Mouse (Mus musculus) liver, adult 2 months (tissue): Measurements from ENCODE around the gene Ssh1. TPM values are rescaled to one million over a fixed set of nuclear protein-coding genes. Genes with fewer than 3 reads are reported as not detected.

Source experiments
- DNase-seq: peaks from one replicate; pipeline ENCODE4 v3.0.0-alpha.2; 2011; ENCODE audit warnings: low read depth, low spot score; ENCODE audit errors: extremely low read depth
- H3K27ac ChIP-seq: fragments of 200-500 bp; replicated peaks from 2 replicates; pipeline ENCODE4 v1.5.1; 2012; ENCODE audit warnings: low read depth, mild to moderate bottlenecking, control low read depth, inconsistent platforms, low read length; ENCODE audit not compliant: insufficient read depth
- H3K27me3 ChIP-seq: fragments of 200-500 bp; 2 replicates; pipeline ENCODE4 v1.6.1; 2012; ENCODE audit warnings: mild to moderate bottlenecking, moderate library complexity, low read length, inconsistent platforms; ENCODE audit not compliant: control insufficient read depth, insufficient read depth
- H3K36me3 ChIP-seq: fragments of 200-500 bp; 2 replicates; pipeline ENCODE4 v1.6.1; 2012; ENCODE audit warnings: low read length, inconsistent platforms; ENCODE audit not compliant: control insufficient read depth, insufficient read depth
- H3K4me1 ChIP-seq: fragments of 200-500 bp; 2 replicates; pipeline ENCODE4 v1.6.1; 2011; ENCODE audit warnings: low read length; ENCODE audit not compliant: control insufficient read depth, insufficient read depth
- H3K4me3 ChIP-seq: fragments of 200-500 bp; 2 replicates; pipeline ENCODE4 v1.5.1; 2011; ENCODE audit warnings: low read depth, mild to moderate bottlenecking, control low read depth, low read length, moderate library complexity; ENCODE audit not compliant: insufficient read depth
- H3K79me2 ChIP-seq: fragments of 200-500 bp; 2 replicates; pipeline ENCODE4 v1.6.1; 2012; ENCODE audit warnings: inconsistent platforms, mild to moderate bottlenecking, low read length, moderate library complexity; ENCODE audit not compliant: control insufficient read depth, insufficient read depth
- H3K9ac ChIP-seq: fragments of 200-500 bp; 2 replicates; pipeline ENCODE4 v1.6.1; 2012; ENCODE audit warnings: low read depth, mild to moderate bottlenecking, control low read depth, inconsistent platforms, low read length
- CTCF ChIP-seq: fragments of 200-500 bp; IDR thresholded peaks from 2 replicates; pipeline ENCODE4 v1.5.1; 2011; ENCODE audit warnings: low read depth, low read length, control low read depth
- POLR2A ChIP-seq: fragments of 200-500 bp; IDR thresholded peaks from 2 replicates; pipeline ENCODE4 v1.6.1; 2011; ENCODE audit warnings: low read length, control low read depth; ENCODE audit not compliant: insufficient read depth; ENCODE audit errors: extremely low read depth
- WGBS: fragments of 180-500 bp; shearing (Covaris S2); methylation state at CpG from one replicate; pipeline ENCODE4 v1.1.7; 2018; 5-methylcytosine and 5-hydroxymethylcytosine counted together
- polyA plus RNA-seq: library from polyadenylated mRNA; depleted of rRNA; stranded (reverse); fragments of >200 nt; gene quantifications from 2 replicates; pipeline ENCODE4 v1.2.3, GENCODE M21; 2012
- total RNA-seq: library from RNA; depleted of rRNA; stranded (reverse); fragments of >200 nt; gene quantifications from 2 replicates; pipeline ENCODE4 v1.2.3, GENCODE M21; 2014

The Ssh1 gene
- total and polyA plus RNA-seq, 2 experiments = 1.6 to 5.5 TPM

DNA sequence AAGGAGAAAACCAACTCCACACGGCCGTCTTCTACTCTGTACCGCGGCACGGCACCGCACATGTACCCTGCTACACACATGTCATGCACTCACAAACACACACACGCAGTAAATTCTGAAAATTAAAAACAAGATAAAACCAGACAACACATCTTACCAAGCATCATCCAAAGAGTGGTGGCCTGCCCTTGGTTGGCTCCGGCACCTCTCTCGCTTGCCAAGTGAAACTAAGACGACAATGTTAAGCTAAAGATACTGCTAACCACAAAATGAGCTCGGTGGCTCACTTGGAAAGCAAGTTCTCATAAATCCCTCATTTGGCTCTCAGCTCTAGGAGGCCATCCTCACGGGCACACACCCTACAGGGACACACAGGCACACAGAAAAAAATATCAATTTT lies 94.2 kb downstream of the Ssh1 start:
- peaks cover 58% of the 10 kb centered on the region for H3K79me2 ChIP-seq
- H3K4me3 ChIP-seq = no peak overlapping the region
- WGBS = 75% methylated on average over 12 of the region's 12 CpGs
- H3K9ac ChIP-seq = no peak overlapping the region
- no peaks in the 10 kb centered on the region for H3K27me3 ChIP-seq
- no peak for DNase-seq
- no peak overlapping the region for H3K27ac ChIP-seq
- H3K36me3 ChIP-seq = no peaks in the 10 kb centered on the region
- TF ChIP-seq CTCF (no peak), POLR2A (no peak)
- H3K4me1 ChIP-seq = peaks cover 5% of the 10 kb centered on the region; the same call in 1 of the 2 replicates

GRCm38 (mm10) chr5:113892005-113892404 lies 101.7 kb downstream of the Ssh1 start:
- no peak overlapping the region for H3K27ac ChIP-seq
- H3K36me3 ChIP-seq = no peaks in the 10 kb centered on the region
- no peak for TF ChIP-seq POLR2A
- no peak for TF ChIP-seq CTCF
- WGBS = 61% methylated on average over 7 of the region's 7 CpGs
- DNase-seq = no peak
- H3K27me3 ChIP-seq = no peaks in the 10 kb centered on the region
- no peak overlapping the region for H3K9ac ChIP-seq
- H3K4me1 ChIP-seq = peaks cover 3% of the 10 kb centered on the region; the same call in 1 of the 2 replicates
- peaks cover 20% of the 10 kb centered on the region for H3K79me2 ChIP-seq
- H3K4me3 ChIP-seq = no peak overlapping the region

- Histone ChIP-seq H3K27me3 (no peaks in the 10 kb centered on the region), H3K4me3 (no peak overlapping the region), H3K27ac (peak overlapping the region; percentile 38; the same call in 1 of the 2 replicates), H3K4me1 (peaks cover 3% of the 10 kb centered on the region; the same call in 1 of the 2 replicates), H3K79me2 (peaks cover 17% of the 10 kb centered on the region), H3K9ac (no peak overlapping the region), H3K36me3 (no peaks in the 10 kb centered on the region)
- no peak for DNase-seq
- TF ChIP-seq CTCF (no peak), POLR2A (no peak)
- WGBS = 74% methylated on average over 18 of the region's 18 CpGs
Measured at GRCm38 (mm10) chr5:113890874-113891273, 102.8 kb downstream of the Ssh1 start.

GRCm38 (mm10) chr5:113889912-113890311 lies 103.8 kb downstream of the Ssh1 start:
- Histone ChIP-seq H3K36me3 (no peaks in the 10 kb centered on the region), H3K4me3 (no peak overlapping the region), H3K27ac (no peak overlapping the region), H3K9ac (no peak overlapping the region), H3K4me1 (peaks cover 3% of the 10 kb centered on the region; the same call in 1 of the 2 replicates), H3K27me3 (no peaks in the 10 kb centered on the region), H3K79me2 (peaks cover 15% of the 10 kb centered on the region; the same call in 1 of the 2 replicates)
- no peak for TF ChIP-seq CTCF
- 48% methylated on average over 4 of the region's 4 CpGs for WGBS
- DNase-seq = no peak

- no peak for DNase-seq
- H3K36me3 ChIP-seq = no peaks in the 10 kb centered on the region
- no peak overlapping the region for H3K4me3 ChIP-seq
- no peak overlapping the region; the same call in 1 of the 2 replicates for H3K9ac ChIP-seq
- H3K4me1 ChIP-seq = peaks cover 3% of the 10 kb centered on the region; the same call in 1 of the 2 replicates
- peak overlapping the region; percentile 57 for H3K27ac ChIP-seq
- 59% methylated on average over 19 of the region's 19 CpGs for WGBS
- H3K27me3 ChIP-seq = no peaks in the 10 kb centered on the region
- no peak for TF ChIP-seq CTCF
- no peak for TF ChIP-seq POLR2A
- peaks cover 11% of the 10 kb centered on the region; the same call in 1 of the 2 replicates for H3K79me2 ChIP-seq
Measured at GRCm38 (mm10) chr5:113889181-113889906, 104.3 kb downstream of the Ssh1 start.
